Mouse (Mus musculus) spleen, postnatal 36 days (tissue): ENCODE results near the gene Ints11.

Experiments
- DNase-seq, 2 experiments: peaks; one replicate each; pipeline ENCODE4 v3.0.0; 2022; ENCODE audit warnings: low spot score in 2 of 2, mixed read lengths in 1 of 2

The Ints11 gene

DNA sequence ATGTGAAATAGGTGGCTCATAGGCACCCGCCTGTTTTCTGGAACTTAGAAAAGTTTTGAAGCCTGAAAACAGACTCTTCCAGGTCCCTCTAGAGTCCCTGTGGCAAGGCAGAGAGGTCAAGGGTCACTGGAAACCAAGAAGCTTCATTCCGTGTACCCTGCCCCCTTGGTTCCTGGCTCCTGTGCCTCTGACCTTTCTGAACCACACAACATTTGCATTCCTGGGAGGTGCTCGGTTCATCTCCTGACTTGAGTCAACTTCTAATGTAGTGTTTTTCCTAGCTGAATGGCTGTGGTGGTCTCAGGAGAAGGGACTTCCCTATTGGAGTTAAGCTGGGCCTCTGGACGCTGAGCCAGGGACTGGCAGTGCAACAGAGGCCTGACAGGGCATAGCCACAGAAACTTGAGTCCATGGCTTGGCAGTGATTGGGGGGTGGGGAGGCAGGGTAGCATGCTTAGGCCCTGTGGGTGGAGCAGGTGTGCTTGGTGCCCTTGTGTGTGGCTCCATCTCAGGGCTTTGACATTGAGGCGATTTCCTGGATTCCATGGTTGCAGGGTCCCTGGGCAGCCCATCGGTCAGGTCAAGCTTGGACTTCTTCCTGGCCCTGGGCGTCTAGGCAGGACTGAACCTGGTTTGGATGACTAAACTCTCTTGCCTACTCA is 20.8 kb upstream of the Ints11 start:
- DNase-seq: no peak

DNA sequence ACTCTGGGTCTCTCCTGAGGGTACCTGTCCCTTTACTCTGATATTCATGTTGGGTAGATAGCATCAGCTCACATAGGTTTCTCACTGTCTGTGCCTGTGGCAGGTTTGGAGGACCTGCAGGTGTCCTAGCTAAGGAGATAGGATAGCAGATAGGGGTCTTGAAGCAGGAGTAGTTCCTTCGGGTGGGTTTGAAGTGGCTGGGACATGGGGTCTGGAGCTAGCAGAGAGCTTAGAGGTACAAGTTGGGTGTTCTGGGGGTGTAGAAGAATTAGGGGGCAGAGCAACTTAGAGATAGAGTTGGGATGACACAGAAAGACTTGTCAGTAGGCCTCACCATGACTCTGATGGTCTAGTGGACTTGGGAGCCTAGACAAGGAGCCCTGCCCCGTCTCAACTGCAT is 20.0 kb upstream of the Ints11 start:
- DNase-seq: no peak

DNA sequence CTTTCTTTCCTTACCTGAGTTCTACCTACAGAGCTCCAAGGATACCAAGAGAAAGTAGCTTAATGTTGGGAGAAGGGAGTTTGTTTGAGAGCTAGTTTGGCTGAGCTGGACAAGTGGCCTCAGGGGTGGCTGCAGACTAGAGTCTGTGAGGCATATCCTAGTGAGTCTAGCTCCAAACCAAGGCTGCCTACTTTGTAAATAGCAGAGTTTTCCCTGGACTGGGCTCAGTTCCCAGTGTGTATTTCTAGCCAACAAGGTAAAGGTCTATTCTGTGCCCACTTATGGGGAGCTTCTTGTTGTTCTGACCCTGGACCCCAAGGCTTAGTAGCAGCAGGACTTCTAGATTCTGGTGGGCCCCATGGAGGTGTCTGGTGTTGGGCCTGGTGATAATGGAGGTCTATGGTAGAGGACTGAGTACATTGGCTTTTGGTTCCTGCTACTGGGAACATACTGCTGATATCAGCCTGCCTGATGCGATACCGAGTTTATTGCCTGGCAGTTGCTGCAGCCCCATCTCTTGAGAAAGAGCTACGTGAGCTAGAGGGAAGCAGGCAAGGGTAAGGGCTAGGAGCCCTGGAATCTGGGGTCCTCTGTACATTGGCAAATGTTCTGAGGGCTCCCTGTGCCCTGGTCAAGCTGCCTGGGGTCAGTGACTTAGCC is 19.4 kb upstream of the Ints11 start:
- DNase-seq: no peak

DNA sequence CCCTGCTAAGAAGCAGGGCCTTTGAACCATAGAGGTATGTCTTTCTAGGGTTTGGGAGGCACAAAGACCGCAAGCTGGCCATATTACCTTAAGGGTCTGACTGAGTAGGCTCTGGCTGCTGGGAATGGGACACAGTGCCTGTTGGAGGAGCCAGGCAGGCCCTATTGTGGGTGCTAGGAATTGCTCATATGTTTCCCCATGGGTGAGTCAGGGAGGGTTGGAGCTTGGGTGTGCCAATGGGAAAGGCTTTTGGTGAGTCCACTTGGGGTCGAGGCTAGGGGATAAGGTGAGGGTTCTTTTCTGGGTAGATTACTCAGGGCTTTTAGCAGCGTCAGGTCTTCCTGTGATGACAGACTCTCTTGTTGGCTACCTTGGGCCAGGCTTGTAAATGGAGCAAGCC is 18.0 kb upstream of the Ints11 start:
- DNase-seq: no peak

DNA sequence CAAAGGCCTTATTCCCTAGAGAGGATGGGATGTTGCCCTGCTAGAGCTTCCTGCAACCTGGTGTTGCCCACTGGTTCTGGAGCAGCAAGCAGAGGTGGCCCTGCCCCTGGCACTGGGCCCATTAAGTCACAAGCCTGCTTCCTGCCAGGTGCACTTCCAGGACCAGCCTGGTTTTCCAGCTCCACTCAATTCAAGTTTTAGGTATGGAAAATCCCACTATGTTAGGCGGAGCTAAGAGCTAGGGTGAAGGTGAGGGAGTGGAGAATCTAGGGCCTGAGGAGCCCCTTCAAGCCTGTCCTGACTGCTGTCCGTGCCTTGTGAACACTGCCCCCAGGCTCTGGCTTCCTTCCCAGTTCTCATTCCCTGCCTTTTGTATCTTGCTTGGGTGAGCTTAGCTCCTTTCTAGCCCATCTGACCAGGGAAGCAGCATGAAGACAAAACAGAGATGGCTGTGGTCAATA is 17.4 kb upstream of the Ints11 start:
- DNase-seq: no peak

DNA sequence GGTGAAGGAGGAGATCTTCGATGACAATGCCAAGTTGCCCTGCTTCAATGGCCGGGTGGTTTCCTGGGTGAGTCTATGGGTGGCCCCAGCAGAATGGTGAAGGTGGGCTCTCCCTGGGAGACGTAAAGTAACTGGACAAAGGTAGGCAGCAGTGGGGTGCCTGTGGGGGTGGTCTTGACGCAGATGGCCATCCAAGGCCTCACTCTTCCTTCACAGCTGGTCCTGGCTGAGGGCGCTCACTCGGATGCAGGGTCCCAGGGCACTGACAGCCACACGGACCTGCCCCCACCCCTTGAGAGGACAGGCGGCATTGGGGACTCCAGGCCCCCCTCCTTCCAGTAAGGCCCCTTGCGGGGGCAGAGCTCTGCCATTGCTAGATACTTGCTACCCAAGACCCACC is 15.9 kb upstream of the Ints11 start:
- DNase-seq: no peak

DNA sequence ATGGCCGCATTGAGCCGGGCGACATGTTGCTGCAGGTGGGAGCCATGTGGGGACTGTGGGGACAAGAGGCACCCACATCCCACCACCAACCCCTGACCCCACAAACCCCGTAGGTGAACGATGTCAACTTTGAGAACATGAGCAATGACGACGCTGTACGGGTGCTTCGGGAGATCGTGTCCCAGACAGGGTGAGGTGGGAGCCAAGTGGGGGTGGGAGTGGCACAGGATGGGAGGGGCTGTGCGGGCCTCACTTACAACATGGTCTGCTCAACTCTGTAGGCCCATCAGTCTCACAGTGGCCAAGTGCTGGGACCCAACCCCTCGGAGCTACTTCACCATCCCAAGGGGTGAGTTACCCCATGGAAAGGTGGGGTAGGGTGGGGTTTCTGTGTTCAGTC is 14.4 kb upstream of the Ints11 start:
- DNase-seq: no peak

DNA sequence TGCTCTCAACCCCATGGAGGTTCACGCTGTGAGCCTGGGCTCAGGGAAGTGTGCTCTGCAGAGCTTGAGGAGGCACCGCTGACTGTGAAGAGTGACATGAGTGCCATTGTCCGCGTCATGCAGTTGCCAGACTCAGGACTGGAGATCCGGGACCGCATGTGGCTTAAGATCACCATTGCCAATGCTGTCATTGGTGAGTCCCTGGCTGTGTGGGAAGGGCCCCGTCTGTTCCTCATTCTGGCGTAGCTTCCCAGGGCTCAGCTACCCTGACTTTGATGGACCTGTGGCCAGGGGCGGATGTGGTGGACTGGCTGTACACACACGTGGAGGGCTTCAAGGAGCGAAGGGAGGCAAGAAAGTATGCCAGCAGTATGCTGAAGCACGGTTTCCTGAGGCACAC is 13.3 kb upstream of the Ints11 start:
- DNase-seq: no peak

DNA sequence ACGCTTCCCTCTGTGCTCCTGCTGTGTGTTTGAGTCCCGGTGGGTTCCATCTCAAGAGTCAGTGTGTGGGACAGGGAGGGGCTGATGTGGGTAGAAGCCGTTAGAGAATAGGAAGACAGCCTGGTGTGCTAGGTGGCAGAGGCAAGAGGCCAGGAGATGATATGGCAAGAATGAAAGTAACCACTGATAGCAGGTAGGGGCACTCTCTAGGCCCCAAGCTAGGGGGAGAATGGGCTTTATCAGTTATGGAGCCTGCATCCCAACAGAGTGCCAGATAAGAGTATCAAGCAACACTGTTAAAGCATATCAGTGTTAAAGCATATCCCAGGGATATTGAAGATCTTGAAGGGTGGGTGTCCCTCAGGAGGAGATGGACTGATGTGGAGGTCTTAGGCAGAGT is 12.5 kb upstream of the Ints11 start:
- no peak for DNase-seq

DNA sequence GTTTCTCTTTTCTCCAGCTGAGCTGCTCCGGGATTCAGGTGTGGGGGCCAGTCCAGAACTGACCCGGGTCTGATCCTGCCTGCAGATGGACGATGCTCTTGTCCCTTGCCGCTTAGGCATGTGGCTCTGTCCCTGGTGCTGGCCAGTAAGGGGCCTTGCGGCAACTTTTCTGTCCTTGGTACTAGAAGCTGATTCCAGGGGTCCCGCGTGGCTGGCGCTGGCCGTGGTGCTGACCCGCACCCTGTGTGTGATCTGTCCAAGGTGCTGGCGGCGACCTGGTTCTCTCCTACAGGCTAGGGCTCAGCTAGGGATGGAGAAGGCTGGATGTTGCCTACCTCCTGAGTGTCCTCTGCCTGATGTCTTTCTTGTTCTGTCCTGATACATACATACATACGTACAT is 10.0 kb upstream of the Ints11 start:
- DNase-seq: no peak

DNA sequence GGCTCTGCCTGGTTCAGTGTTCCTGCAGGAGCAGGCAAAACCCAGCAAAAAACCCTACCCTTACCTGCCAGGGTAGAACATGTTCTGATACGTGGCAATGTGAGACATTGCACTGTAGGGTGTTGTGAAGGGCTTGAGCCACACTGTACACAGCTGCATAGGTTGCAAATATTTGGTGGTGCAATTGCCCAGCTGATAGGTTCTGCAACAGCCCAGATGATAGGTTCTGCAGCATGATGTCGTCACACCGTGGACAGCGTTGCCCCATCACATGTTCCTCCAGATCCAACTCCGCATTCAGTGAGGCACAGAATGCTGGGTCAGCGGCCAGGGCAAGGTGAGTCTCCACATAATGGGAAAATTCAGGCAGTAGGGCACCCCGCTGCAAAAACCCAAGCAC is 7.6 kb upstream of the Ints11 start:
- no peak for DNase-seq

DNA sequence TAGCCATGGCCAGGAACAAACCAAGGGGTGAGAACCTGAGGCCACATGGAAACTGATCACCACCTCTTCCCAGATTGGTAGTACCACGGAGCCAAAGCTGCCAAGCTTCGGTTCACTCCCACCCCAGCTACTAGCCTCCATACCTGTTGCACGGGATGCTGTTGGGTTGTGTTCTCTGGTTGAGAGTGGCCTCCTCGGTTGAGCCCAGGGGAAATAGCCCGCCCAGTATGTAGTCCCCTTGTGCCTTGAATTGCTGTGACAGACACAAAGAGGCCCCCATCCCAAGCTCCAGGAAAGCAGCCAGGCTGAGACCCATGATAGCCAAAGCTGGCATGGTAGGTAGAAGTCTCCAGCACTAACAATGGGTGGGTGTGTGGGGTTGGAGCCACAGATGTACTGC is 6.3 kb upstream of the Ints11 start, which contains the start of gene Tas1r3:
Gene Tas1r3 (minus strand): TSS at position 362 of the 400 bp plus-strand sequence.
- no peak for DNase-seq

DNA sequence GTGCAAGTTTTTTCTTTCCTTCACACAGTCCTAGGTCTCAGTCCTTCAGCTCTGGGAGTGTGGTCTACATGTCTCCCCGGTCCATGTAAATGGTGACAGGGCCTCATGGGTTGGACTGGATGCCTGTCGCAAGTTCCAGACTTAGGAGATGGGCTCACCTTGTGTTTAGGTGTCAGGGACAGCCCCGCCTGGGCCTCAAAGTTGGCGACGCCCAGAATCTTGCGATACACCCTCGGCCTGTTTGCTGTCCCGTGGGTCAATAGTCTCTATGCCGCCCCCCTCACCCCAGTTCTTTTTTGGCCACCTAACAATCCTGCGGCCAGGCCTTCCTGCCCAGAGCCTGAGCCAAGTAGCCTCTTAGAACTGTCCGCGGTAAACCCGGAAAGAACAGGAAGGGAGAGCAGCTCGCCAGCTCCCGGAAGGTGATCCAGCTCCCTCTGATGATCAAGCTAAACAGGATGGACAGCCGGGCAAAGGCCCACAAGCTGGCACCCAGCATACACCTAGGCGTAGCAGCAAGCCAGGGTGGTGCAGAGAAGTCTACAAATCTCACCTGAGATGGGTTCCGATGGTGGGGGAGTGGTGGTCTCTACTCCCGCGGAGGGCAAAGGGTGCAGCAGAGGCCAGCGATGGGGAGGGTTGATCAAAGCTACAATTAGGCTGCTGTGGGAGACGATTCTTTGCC is 590 bp upstream of the Ints11 start:
- peak in 1 of 2 experiments; percentile 14 for DNase-seq

DNA sequence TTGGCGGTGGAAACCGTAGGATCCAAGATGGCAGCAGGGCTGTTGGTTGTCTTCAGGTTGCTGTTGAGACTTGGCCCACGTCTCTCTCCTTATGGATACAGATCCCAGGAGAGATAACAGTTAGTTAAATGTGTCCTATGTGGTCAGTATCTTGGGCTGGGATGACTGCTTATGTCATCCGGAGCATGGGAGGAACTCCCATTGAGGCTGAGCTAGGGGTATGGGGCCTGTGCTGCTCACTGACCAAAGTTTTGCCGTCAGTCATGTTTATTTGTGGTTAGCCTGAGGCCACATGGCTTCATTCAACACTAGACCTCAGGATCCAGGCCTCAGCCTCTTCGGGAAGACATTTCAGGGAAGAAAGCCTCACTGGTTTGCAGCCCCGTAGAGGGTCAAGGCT is 2.1 kb downstream of the Ints11 start:
- DNase-seq: no peak

DNA sequence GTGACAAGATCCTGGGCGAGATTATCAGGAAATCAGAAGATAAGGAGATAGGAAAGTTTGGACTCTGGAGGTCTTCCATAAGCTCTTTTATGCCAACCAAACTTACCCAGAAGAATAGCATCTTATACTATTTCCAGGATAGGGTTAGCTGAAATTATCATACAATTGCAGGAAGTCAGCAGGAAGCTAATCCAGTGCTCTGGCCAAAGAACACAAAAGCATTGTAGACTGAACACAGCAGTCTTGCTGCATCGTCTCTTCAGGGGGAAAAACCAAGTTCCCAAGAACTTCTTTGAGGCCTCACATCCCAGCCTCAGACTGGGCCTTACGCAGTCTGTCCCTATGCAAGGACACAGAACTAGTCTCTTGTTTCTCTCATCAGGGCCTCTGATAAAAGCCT is 14.2 kb downstream of the Ints11 start:
- DNase-seq: no peak

DNA sequence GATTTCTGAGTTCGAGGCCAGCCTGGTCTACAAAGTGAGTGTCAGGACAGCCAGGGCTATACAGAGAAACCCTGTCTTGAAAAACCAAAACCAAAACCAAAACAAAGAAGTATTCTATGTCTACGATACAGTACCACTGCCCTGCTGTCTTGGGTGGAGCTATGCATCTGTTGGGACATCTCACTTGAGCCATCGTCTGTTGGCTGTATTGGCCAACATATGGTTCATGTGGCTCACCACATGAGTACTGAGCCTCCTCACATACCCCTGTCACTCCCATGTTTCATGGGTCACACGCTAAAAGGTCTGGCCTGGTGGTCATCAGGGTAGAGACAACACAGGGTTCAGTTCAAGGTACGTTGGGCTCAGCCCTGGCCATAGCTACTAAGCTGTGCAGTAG is 17.0 kb downstream of the Ints11 start:
- no peak for DNase-seq

DNA sequence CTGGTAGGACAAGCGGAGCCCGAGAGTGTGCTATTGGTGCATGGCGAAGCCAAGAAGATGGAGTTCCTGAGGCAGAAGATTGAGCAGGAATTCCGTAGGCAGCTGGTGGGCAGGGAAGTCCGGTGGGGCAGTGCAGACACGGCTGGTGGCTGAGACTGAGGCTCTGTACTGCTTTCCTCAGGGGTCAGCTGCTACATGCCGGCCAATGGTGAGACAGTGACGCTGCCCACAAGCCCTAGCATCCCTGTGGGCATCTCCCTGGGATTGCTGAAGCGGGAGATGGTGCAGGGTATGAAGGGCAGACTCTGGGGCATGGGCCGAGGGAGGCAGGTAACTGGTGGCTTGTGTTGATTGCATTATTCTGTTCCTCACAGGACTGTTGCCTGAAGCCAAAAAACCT is 18.3 kb downstream of the Ints11 start:
- DNase-seq: no peak

DNA sequence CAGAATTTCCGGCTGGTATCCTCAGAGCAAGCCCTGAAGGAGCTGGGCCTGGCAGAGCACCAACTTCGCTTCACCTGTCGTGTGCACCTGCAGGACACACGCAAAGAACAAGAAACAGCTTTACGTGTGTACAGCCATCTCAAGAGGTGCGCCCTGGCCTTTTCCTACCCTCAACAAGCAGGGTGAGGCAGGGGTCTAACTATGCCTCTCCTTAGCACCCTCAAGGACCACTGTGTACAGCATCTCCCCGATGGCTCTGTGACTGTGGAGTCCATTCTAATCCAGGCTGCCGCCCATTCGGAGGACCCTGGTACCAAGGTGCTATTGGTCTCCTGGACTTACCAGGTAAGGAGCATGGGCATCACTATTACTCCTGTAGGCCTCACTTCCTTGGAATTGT is 18.8 kb downstream of the Ints11 start:
- DNase-seq: no peak

DNA sequence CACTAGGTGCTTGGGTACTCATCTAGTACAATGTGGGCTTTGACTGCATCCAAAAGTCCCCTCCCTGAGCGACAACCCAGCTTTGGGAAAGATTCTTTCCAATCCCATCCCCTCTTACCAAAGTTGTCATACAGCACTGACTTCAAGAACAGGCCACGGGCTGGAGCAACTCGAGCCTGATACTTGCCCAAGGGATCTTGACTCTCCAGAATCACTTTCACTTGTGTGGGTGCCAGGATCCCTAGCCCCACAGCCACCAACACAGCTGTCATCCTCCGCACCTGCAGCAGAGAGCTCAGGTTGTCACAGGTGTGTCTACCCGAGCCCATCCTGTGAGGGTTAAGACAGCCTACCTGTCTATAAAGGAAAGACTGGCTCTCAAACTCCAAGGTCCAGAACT is 20.0 kb downstream of the Ints11 start:
- no peak for DNase-seq

DNA sequence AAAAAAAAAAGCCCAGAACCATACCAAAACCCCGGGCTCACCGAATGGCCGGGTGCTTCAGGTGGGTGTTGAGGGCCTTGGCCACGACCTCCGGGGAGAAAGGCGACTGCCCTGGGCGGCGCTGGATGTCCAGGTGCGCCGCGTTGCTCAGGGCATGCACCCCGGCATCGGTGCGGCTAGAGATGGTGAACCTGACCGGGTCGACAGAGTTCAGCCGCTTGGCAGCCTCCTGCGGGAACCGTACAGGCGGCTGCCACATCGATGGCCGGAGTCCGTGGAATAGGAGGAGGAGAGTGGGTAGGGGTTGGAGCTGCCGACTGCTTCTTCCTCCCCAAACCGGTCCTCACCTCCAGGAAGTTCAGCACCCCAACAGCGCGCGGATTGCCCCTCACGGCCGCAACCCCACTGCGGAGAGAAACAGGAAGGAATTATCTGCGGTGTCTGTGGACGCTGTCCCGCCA is 21.7 kb downstream of the Ints11 start:
- no peak for DNase-seq

DNA sequence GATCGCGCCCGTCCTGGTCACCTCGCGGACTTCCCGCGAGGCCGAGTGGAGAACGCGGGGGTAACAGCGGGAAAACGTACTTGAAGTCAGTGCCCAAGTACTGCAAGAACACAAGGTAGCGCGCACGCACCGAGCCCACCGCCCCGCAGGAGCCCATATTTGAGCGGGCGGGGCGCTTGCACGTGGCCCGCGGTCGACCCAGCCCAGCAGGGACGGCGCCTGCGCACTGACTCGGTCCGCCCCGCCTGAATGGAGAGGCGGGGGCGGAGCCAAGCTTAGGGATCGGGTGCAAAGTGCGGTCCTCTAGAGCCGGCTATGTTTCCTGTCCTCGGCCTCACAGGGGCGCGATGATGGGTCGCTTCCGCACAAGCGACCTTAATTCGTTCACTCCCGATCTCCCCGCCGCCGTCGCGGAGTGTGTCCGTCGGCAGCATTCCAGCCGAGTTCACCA is 22.2 kb downstream of the Ints11 start, which contains the start of the genes Pusl1 and Acap3:
Gene Pusl1 (minus strand): TSS at position 231 of the 451 bp plus-strand sequence.
Gene Acap3 (plus strand): TSS at position 272 of the 451 bp plus-strand sequence.
- peak; percentile 94 to 96 for DNase-seq

DNA sequence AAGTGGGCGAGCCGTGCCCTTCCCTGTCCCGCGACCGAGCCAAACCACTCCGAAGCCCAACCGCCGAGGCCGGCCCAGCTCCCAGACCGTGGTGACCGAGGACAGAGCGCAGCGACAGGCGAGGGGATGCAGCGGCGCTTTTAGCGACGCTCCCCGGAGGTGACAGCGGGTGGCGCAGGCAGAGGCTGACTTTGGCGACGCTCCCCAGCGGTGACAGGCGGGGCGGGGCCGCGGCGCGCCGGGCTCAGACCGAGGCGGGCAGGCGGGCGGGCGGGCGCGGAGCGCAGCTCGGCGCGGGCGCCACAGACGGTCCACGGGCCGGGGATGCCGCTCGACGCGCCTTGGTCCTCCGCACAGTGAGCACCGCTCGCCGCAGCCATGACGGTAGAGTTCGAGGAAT is 22.7 kb downstream of the Ints11 start:
- peak; percentile 80 to 81 for DNase-seq
